Mouse (Mus musculus): ENCODE results near the gene Sec14l5.
A peak's percentile ranks its signal among the peaks of the same experiment; 100 is the strongest.

GRCm38 (mm10) chr16:5145570-5145969 lies 1.3 kb upstream of the Sec14l5 start:
- peak; percentile 57 for TF ChIP-seq CTCF (IDR thresholded peaks at IDR 0.05; ENCODE audit: low read depth, low read length)
- no peak for TF ChIP-seq POLR2A (IDR thresholded peaks at IDR 0.05; ENCODE audit: extremely low read depth, insufficient read depth, low read length)
